Mouse (Mus musculus) CH12.LX (cell line): ENCODE measurements around the gene Moap1.

ENCODE experiments used
- CHD1 ChIP-seq: IDR thresholded peaks from 2 replicates; pipeline ENCODE4 v1.6.1; 2012; ENCODE audit warnings: low read depth, low read length, improper control_type of control experiment, inconsistent platforms
- CHD2 ChIP-seq: IDR thresholded peaks from 2 replicates; pipeline ENCODE4 v1.6.1; 2011; ENCODE audit warnings: low read length, improper control_type of control experiment
- CTCF ChIP-seq, 2 experiments: IDR thresholded peaks in 1 of 2; conservative IDR thresholded peaks in 1 of 2; 2 replicates each; pipeline ENCODE4 v1.5.1; 2011 to 2012; ENCODE audit warnings: low read depth in 2 of 2, low read length in 2 of 2, improper control_type of control experiment in 1 of 2, inconsistent platforms in 1 of 2, mild to moderate bottlenecking in 1 of 2, moderate library complexity in 1 of 2
- JUN ChIP-seq: IDR thresholded peaks from 2 replicates; pipeline ENCODE4 v1.6.1; 2011; ENCODE audit warnings: low read depth, mild to moderate bottlenecking, low read length, improper control_type of control experiment, moderate library complexity; ENCODE audit not compliant: insufficient read depth
- MXI1 ChIP-seq: IDR thresholded peaks from 2 replicates; pipeline ENCODE4 v1.6.1; 2011; ENCODE audit warnings: mild to moderate bottlenecking, low read depth, low read length, improper control_type of control experiment
- POLR2A ChIP-seq: IDR thresholded peaks from 2 replicates; pipeline ENCODE4 v1.6.1; 2011; ENCODE audit warnings: low read depth, mild to moderate bottlenecking, improper control_type of control experiment, low read length
- RCOR1 ChIP-seq: conservative IDR thresholded peaks from 2 replicates; pipeline ENCODE4 v1.6.1; 2012; ENCODE audit warnings: low read depth, mild to moderate bottlenecking, inconsistent platforms, low read length, improper control_type of control experiment
- TBP ChIP-seq: conservative IDR thresholded peaks from 2 replicates; pipeline ENCODE4 v1.6.1; 2011; ENCODE audit warnings: low read depth, low read length, improper control_type of control experiment
- ZNF384 ChIP-seq: IDR thresholded peaks from 2 replicates; pipeline ENCODE4 v1.6.1; 2012; ENCODE audit warnings: low read depth, low read length, improper control_type of control experiment, inconsistent platforms

DNA sequence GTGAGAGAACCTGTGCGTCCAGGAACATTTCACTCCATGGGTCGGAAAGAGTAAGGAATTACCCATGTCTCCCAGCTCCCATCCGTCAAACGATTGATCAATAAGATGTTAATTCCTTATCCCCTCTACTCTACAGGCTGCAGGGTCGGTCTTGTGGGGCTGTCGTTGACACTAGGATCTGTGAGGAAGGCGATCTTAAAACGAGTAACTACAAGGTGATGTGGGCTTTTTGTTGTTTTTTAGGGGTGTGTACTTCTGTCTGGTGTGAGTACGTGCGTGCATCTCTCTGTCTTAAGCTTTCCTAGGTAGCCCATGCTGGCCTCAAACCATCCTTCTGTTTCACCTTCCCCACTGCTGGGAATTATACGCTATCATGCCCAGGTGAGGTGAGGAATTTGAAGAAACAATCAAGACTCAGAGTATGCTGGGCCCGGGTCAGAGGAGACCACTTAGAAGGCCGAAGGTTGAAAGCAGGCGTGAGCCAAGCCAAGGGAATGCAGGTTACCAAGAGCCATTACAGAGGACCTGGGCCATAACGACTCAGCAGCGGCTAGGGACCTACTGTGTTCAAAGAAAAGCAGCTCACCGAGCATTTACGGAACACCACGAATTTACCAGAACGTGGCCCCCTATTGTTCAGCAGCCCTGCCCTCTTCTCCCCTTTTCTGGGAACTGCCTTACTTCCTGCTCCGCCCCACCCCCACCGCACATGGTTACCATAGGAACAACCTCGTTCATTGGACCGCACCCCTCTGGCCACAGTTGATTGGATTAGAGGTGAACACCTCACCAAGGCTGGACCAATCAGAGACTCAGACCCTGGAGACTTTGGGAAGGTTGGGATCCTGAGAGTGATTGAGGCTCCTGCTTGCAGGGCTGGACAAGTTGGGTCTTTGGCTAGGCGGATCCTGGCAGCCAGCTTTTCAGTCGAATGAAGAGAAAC, 13.3 kb downstream of the Moap1 start:
- TF ChIP-seq JUN (no peak), CHD1 (no peak), POLR2A (no peak), RCOR1 (no peak), CTCF (conservative IDR thresholded peaks at IDR 0.05 in 1 of 2, IDR thresholded peaks at IDR 0.05 in 1 of 2; ENCODE audit: low read depth in 2 of 2, low read length in 2 of 2) (no peak), TBP (no peak), ZNF384 (no peak), MXI1 (no peak), CHD2 (no peak)
